Mouse (Mus musculus): ENCODE measurements around the gene Nectin4.

Gene Nectin4

DNA sequence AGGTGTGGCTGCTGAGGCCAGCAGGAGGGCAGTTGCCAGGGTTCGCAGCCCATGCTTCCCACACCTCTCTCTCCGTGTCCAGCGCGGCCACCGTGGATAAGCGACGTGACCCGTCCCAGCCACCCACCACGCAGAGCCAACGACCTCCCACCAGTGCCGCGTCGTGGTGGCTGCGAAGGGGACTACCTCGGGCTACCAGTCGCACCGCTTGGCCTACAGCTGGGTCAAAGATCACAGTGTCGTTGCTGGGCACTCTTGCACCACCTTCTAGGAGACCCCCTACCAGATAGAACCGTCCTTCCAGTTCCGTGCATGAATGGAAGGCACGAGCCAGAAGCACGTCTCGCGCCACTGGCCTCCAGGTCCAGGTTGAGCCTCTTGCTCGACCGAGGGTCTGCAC, 9.6 kb upstream of the Nectin4 start:
- peak in 1 of 2 experiments; percentile 39 for DNase-seq (ENCODE audit: low spot score in 2 of 2)

DNA sequence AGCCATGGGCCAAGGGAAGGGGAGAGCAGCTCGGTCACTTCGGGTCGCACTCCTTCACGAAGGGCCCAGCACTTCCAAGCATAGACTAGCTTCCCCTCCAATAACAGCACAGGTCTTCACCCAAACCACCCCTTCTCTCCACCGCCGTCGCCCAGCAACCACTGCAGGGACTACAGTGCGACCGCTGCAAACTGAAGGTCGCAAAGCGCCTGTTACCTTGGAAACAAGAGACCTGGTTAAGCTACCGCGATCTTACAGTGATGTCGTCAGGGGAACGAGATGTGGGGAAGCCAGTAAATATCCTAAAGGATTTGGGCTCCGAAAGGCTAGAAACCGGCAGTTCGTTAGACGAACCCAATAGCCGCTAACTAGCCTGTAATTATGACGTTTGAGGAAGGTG, 9.2 kb upstream of the Nectin4 start, which contains the start of gene Klhdc9:
Gene Klhdc9, minus strand, starts transcription at position 143 of the 400 bp plus-strand sequence.
- DNase-seq (ENCODE audit: low spot score in 2 of 2) = peak; percentile 69 to 85

DNA sequence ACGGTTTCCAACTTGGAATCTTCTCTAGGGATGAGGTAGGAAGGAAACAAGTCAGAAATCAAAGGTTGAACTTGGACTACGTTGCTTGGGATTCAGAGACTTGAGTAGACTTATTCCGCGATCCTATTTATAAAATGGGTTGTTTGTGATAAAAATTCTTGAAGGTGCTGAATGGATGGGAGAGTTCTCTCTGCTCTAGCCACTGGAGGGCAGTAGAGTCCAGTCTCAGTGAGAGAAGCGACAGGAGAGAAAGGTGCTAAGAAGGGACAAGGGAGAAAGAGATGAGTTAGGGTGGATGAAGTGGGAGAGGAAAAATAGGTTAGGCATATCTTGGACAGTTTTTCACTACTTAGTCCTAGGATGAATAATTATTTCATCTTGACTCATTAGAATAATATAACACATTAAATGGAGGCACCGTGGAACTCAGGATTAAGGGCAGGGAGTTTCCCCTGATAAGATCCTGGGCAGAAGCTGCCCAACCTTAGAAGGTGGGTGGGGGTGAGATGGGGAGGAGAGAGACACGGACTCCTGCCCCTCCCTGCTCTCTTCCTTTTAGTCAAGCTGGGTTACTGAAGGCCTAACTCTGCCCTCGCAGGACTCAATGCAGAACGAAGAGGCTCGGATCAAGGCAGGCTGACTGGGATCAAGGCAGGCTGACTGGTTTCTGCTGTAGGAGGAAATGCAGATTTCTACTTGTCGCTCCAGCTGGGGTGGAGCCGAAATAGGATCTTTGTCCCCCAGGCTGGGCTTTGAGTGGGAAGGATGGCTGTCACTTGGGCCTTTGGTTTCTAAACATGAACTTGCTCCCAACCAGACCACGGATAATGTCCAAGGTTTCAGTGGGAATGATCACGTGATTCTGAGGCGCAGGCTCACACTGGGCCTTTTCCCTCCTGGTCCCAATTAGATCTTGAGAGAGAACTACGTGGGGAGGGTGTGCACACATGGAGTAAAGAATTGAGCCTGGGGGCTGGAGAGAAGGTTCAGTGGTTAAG, 8.5 kb upstream of the Nectin4 start:
- peak in 1 of 2 experiments; percentile 71 for DNase-seq (ENCODE audit: low spot score in 2 of 2)

DNA sequence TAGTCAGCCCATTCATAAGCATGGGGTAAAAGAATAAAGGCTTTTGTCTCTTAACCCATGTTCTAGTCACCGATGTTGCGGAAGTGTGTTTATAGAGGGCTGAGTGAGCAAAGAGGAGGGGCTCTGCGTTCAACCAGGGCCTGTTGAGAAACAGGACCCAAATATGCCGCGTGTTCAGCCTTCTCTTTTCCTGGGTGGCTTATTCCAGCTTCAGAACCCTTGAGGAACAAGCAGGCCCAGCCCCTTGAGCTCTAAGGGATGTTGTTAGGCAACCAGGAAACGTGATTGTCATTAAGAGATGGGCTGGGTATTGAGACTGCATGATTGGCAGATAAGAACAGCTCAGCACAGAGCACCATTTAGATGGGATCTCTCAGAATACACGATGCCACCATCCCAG, 4.0 kb upstream of the Nectin4 start:
- DNase-seq (ENCODE audit: low spot score in 2 of 2) = no peak

DNA sequence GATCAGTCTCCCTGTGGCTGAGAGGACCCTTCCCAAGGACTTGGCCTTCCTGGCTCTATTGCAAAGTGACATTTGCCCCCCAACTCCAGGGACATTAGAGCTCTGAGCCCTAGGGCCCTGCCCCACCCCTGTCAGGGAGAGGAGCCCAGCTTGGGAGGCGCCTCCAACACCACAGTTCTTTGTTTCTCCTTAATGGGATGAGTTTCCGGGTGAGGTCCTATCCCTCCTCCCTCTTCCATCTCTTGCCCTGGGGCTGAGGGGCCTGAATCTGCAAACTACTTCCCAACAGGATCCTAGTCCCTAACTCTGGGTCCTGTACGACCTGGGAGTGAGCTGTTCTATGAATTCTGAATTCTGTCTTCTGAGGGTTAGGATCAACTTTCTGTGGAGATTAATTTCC, 3.0 kb downstream of the Nectin4 start:
- DNase-seq (ENCODE audit: low spot score in 2 of 2) = no peak

DNA sequence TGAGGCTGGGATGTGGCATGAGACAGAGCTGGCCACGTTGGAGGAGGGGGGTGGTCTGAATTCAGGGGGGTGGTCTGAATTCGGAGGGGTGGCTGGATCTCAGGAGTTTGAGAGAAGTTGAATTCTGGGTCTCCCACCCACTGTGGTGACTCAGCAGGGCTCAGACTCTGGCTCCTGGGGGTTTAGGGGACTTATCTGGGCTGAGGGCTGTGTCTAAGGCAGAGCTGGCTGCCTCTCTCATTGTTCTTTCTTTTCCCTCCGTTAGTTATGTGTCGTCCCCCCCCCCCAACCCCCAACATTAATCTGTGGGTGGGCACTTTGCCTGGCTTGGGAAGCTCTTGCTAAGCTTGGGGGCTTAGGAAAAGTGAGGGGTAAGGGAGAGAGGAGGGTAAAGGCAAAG, 4.0 kb downstream of the Nectin4 start:
- DNase-seq (ENCODE audit: low spot score in 2 of 2) = no peak

DNA sequence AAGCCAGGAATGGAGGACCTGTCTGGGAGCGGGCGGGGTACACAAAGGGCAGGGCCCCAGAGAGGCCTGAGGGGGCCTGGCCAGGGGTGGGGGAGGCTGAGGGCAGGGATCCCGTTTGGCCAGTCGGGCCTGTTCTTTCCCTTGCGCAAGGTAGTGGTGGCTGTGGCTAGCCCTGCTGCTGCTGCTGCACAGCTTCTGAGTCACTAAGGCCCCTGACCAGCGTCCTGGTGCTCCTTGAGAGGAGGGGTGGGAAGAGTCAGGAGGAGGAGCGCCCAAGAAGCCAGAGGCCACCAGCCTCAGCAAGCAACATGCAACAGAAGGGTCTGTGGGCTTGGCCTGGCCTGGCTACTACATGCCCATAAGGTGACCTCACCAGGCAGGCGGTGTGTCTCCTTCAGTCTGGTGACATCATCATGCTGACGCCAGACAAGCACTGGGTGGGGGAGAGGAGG, 5.8 kb downstream of the Nectin4 start:
- DNase-seq (ENCODE audit: low spot score in 2 of 2) = no peak

DNA sequence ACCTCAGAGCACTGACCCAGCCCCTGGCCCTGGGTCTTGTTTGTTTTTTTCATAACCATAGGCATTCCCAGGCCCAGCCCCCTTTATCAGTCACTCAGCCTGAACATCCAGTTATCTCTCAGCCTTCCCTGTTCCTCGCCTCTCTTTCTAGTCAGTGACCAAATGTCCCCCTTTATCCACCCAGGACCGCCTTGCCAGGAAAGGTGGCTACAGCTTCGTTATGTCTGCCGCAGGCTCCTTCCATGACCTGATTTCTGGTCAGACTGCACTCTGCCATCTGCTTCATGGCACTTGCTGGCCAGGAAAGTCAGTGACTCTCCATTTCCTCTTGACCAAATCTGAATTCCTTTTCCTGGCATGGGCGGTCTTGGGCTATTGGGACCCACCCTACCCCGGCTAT, 8.4 kb downstream of the Nectin4 start:
- no peak for DNase-seq (ENCODE audit: low spot score in 2 of 2)

DNA sequence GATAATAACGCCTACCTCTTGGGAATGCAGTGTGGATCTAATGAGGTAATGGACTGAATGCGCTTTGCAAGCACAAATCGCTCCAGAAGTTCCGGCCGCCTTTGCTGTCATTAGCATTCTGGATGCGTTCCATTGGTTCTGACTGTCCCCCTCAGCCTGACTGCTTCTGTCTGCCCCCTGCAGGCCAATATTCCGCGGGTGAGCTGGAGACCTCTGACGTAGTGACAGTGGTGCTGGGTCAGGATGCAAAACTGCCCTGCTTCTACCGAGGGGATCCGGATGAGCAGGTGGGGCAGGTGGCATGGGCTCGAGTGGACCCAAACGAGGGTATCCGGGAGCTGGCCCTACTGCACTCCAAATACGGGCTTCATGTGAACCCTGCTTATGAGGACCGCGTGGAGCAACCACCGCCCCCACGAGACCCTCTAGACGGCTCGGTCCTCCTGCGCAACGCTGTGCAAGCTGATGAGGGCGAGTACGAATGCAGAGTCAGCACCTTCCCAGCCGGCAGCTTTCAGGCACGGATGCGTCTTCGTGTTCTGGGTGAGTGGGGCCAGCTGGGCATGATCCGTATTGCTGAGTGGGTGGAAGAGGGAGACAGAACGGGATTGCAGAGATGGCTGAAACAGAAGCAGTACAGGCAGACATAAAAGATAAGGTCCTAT, 10.2 kb downstream of the Nectin4 start:
- peak; percentile 54 to 73 for DNase-seq (ENCODE audit: low spot score in 2 of 2)

DNA sequence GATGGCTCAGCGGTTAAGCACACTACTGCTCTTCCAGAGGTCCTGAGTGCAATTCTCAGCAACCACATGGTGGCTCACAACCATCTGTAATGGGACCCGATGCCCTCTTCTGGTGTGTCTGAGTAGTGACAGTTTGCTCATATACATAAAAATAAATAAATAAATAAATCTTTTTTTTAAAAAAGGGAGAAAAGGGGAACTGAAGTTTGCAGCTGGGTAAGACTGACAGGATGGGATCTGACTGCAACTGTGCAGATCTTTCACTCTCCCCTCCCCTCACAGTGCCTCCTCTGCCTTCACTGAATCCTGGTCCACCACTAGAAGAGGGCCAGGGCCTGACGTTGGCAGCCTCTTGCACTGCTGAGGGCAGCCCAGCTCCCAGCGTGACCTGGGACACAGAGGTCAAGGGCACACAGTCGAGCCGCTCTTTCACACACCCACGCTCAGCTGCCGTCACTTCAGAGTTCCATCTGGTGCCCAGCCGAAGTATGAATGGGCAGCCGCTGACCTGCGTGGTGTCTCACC, 12.3 kb downstream of the Nectin4 start:
- no peak for DNase-seq (ENCODE audit: low spot score in 2 of 2)

DNA sequence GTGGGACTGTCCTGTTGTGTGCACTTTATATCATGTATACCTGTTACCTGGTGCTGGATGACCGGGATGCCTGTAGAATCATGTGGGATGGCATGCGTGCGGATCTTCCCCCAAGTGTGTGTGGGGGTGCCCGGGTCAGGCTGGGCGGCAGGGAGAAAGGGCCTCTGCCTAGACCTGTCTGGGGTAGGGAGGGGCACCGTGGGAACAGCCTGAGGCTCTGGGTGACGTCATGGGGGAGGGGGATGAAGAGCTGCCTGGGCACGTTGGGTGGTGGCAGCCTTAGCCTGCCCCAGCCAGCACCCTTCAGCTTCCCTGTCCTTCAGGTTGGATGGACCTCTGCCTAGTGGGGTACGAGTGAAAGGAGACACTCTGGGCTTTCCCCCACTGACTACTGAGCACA, 14.5 kb downstream of the Nectin4 start:
- DNase-seq (ENCODE audit: low spot score in 2 of 2) = no peak

DNA sequence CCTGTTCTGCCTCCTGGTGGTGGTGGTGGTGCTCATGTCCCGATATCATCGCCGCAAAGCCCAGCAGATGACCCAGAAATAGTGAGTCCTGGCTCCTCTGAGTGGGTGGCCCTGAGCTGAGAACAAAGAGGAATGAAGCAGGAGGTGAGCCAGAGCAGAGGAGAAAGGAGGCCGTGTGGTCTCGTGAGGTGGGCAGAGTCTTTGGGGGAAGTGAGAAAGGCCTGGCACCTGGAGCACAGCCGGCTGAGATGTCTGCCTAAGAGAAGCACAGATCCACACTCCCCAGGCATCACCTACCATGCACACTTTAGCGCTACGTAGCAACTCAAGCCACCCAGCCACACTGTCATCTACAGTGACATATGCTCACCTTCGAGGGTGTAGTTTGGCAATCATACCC, 15.3 kb downstream of the Nectin4 start:
- DNase-seq (ENCODE audit: low spot score in 2 of 2) = no peak

DNA sequence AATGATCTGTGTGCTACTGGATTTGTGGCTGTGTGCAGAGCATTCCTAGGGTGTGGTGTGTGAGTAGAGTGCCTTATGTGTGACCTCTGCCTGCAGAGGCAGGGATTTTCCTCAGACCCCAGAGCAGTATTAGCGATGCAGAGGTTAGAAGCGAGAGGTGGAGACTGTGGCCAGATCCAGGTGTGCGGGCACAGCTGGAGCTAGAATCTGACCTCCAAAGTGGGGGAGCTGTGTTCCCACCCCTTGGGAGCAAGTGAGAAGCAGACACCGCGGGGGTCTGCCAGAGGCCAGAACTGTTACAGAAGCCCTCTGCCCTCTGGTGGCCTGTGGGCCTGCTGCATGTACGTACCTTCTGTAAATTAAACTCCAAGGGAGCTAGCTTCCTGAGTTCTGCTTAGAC, 17.2 kb downstream of the Nectin4 start:
- DNase-seq (ENCODE audit: low spot score in 2 of 2) = peak in 1 of 2 experiments; percentile 25

DNA sequence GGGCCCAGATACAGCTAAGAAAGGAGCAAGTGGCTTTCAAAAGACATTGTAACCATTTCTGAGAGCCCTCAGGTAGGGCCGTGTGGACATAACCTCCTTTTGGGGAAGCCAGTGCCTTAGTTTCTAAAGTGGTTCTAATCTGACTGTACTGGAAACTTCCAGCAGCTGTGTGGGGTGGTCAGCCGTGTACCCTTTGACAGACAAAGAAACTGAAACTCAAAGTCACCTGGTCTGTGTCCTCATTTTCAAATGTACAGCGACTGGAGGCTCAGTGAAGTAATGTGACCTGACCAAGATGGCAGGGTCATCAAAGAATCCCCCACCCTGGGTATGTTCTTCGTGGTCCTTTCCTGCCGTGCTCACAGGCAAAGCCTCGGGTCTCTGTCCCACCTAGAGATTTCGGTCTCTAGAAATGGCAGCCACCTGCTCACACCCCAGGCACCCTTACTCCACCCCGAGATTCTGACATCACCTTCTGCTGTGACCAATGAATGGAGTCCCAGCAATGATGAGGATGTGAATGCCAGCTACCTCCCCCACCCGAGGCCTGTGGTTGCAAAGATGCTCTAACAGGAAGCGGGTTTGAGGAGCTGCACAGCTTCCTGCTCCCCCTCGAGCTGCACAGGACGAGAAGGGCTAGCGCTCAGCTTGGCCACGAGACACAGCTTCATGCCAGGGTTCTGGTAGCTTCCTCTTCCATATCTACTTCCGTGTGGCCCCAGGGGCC, 18.6 kb downstream of the Nectin4 start, which contains the start of gene Arhgap30:
Gene Arhgap30, plus strand, starts transcription at position 579 of the 727 bp plus-strand sequence.
- no peak for DNase-seq (ENCODE audit: low spot score in 2 of 2)

DNA sequence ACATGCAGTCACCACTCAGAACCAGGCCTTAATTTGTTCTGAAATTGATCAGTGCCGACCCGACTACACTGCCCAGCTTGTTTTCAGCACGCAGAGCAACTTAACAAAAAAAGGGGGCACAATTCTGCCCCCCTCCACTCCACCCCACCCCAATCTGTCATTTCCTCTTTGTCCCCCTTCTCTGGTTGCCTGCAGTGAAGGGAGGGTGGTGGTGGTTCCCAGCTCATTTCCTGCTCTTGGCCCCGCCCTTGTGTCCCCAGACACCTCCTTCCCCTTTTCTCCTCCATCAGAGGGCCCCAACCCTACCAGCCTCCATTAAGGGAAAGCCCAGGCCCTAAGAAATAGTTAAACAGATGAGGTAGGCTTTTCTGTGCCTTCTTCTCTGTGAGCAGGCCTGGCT, 20.2 kb downstream of the Nectin4 start:
- DNase-seq (ENCODE audit: low spot score in 2 of 2) = no peak

DNA sequence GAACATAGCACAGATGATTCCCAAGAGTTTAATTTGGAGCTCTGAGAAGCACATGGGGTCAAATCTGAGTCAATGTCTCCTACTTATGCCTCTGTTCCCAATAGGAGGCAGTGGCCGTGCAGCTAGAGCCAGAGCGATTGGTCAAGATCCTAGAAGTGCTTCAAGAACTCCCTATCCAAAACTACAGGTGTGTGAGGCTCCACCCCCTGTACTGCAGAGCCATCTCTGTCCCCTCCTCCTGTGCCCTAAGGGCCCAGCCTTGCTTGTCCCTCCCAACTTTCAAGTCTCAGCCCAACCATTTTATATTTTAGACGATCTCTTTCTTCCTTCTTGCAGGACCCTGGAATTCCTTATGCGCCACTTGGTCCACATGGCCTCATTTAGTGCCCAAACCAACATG, 31.9 kb downstream of the Nectin4 start:
- DNase-seq (ENCODE audit: low spot score in 2 of 2) = no peak

DNA sequence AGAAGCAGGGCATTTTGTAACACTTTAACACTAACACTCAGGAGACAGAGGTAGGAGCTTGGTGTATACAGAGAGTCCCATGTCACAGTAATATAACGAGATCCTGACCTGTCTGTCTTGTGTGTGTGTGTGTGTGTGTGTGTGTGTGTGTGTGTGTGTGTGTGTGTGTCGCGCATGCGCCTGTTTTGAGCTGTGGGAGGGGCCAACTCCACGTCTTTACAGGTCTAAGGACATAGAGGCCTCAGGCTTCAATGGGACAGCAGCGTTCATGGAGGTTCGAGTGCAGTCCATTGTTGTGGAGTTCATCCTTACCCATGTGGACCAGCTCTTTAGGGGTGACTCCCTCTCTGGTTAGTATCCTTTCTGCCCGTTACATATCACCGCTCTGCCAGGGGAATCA, 33.1 kb downstream of the Nectin4 start:
- DNase-seq (ENCODE audit: low spot score in 2 of 2) = no peak

DNA sequence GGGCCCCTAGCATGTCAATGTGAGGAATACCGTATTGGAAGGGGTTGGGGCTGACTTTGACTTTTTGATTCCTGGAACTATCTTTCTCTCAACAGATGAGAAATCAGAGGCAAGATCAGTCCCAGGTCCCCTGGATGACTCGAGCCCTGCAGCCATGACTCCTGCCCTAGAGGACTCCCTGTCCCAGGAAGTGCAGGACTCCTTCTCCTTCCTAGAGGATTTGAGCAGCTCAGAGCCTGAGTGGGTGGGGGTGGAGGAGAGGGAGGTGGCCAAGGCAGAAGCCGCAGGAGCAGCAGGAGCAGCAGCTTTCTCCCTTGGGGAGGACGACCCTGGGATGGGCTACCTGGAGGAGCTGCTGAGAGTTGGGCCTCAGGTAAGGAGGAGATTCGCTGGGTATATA, 37.4 kb downstream of the Nectin4 start:
- DNase-seq (ENCODE audit: low spot score in 2 of 2) = no peak

DNA sequence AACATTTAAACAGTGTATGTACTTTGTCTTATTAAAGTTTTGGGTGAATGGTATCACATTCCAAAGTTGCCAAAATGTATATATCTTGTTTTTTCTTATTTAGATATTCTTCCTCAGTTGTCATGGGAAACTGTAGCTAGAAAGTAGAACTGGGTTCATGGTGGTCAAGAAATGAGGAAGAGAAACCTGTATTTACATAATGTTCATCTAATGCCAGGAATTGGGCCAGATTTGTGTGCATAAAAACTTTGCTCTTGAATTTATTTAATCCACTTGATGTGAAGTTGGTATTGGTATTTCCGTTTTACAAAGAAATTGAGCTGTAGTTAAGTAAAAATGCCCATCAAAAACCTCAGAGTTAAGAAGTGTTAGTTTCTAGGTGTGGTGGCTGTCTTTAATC, 40.3 kb downstream of the Nectin4 start:
- DNase-seq (ENCODE audit: low spot score in 2 of 2) = no peak

DNA sequence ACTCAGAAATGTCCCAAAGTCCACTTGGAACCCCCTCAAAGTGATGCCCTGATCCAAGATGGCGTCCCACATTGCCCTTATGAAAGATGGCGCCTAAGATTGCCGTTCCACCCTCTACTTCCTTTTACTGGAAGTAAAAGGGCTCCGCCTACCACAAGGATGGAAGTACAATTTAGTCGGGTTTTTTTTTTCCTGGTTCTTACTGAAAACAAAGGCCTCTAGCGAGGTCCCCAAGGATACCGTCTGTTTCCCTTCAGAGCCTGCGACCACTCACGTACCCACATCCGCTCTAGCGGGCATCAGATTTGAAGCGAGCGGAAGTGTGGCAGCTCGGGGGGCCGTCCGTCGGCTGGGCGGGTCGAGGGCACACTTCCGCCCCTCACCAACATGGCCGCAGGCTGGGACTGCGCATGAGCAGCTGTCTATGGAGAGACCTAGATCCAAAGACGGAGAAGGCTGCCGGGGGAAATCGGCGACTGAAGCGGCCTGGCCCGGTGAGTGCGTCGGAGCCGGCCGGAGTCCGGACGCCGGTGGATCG, 41.1 kb downstream of the Nectin4 start, which contains the start of gene Usf1:
Gene Usf1, plus strand, starts transcription at position 367 of the 538 bp plus-strand sequence.
- DNase-seq (ENCODE audit: low spot score in 2 of 2) = peak; percentile 76 to 93

DNA sequence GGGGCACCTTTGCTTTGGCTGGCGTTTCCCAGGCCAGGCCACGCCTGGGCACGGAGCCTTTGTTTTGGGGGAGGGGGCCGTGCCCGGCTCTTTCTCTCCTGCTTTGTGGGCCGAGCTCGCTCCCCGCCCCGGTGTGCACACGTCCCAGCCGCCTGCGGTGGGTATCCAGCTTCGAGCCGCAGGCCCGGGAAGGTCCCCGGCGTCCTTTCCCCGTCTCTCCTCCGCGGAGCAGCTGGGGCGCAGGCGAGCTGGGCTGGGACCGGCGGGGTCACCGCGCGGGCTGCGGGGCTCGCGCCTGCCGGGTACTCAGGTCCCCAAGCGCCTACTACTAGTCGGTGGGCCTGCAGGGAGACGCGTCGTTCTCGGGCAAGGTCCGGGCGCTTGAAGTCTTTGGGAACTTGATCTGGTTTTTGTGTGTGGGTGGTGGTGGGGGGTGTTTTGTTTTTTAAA, 41.6 kb downstream of the Nectin4 start:
- no peak for DNase-seq (ENCODE audit: low spot score in 2 of 2)
